Mouse (Mus musculus) gastrocnemius, postnatal 14 days (tissue): Measurements from ENCODE around the gene Gm15319. TPM values are rescaled to one million over a fixed set of nuclear protein-coding genes. Genes with fewer than 3 reads are reported as not detected.
"Not testable (repeated sequence)": the region's sequence is repeated elsewhere in the genome, so short reads cannot be mapped to it uniquely, and the experiment has no call there.

Experiments used
- DNase-seq: peaks from one replicate; pipeline ENCODE4 v3.0.0; 2021; ENCODE audit warnings: mixed read lengths
- intact Hi-C: fragments of 180-260 bp; cut with DNase I; formaldehyde crosslinking; loops from one replicate; pipeline ENCODE4 v1.15.1; 2025; ENCODE audit warnings: low total_unique reads
- long read RNA-seq, 2 experiments: library from polyadenylated mRNA; stranded (forward); transcript quantifications; one replicate each; pipeline ENCODE4 v2.0.0; 2021
- total RNA-seq, 2 experiments: library from RNA; stranded (reverse); gene quantifications; 2 replicates each; pipeline ENCODE4 v1.2.3; 2021

Gene Gm15319
- total RNA-seq: under 1 TPM in 1 of 2 experiments, not detected in 1; 0.16 TPM
- long read RNA-seq, experiment 1: 0 reads
- long read RNA-seq, experiment 2: 0 reads

- intact Hi-C loops, DNase-seq: not testable (repeated sequence)
These were observed at the start of gene Gm15319 for GRCm38 (mm10) chr8:20363110-20363509. TSS of gene Gm15319 (minus strand) at chr8:20363210.

DNA sequence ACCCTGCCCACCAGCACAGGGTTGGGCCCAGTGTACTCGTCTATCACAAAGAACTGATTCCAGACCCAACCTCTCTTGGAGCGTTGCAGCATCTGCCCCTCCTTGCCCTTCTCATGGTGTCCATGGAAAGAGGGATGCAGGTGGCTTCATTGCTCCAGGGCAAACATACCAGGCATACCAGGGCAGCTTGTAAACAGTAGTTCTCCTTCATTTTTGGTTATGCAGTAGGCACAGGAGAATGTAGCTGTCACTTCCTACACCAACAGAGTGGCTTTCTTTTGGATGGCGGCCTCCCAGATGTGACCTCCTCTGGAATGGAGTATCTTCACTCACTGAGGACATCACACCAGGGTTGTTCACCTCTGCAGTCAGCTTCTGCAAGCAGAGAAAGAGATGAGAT lies 47.3 kb upstream of the Gm15319 start:
- DNase-seq, intact Hi-C loops: not testable (repeated sequence)

DNA sequence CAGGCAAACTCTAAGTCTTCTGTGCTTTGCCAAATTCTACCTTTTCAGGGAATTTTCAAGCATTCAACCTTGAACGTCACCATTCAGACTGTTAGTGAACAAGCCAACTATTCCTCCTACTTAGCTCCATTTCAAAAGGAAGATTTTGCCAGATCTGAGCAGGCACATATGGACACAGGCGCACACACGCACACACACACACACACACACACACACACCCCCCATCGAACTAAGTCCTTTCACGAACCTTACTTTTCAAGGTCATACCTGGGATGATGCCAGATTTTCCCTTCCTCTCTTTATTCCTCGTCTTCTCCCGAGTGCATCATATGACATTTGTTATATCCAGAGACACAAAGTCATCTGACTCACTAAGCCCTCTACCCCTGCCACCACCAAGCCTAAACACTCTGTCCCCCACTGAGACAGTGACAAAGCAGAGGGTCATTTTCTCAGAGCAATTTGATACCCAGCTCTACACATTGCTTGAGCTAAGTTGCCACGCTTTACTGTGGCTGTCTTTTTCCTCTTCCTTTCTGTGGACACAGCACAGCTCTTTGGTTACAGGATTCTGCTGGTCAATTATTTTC lies 45.5 kb upstream of the Gm15319 start:
- intact Hi-C loops: not testable (repeated sequence)
- DNase-seq: peak; percentile 23

GRCm38 (mm10) chr8:20389363-20389739 lies 26.3 kb upstream of the Gm15319 start:
- peak; percentile 1 for DNase-seq
- intact Hi-C loops: not testable (repeated sequence)

DNA sequence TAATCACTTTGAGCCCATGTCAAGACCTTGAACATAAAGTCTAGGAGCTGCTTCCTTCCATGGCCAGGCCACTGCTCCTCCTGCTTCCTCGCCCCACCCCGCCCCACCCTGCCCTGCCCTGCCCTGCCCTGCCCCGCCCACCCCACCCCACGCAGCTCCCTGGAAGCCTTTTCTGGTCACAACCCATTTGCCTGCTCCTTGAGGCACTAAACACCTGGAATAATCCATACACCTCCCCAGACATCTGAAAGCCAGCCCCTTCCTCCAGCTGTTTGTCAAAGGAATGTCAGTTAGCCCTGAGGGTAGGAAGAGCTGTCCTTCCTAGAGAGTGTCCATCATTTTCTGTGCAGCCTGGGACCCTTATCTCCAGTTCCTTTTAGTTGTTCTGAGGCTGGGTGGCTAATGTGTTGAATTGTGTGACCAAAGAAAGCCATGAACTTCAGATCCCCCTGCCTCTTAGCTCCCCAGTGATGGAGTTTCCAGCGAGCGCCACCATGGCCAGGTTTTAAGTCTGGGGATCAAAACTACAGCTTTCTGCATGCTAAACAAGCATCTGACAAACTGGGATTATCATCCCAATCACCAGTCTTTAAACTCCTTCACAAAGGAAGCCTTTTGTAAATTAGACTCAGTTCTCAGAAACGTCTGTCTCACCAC lies 25.8 kb upstream of the Gm15319 start:
- intact Hi-C loops: not testable (repeated sequence)
- peak; percentile 36 for DNase-seq

DNA sequence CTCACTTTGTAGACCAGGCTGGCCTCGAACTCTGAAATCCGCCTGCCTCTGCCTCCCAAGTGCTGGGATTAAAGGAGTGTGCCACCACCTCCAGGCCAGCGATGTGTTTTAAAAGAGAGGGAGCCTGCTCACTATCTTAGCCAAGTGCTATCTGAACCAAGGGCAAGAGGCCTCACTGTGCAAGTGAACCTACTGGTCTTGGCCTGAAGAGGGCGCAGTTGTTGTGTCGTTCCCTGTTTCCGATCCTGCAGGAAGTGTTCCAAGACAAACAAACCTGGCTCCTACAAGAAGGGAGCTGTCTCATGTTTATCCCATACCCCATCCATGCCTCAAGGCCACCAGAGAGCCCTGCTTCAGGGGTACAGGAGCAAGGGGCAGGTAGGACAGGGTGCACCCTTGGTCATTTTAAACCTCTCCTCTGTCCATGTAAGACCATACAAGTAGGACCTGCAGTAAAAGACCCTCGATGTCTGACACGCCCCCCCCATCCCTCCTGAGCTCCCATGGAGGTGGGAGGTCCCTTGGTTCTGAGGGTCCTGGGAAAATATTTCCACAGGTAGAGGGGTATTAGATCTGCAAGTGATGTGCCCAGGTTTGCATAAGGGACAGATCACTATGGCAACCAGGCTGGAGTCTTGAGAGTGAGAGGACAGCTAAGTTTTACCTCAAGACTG lies 24.2 kb upstream of the Gm15319 start:
- intact Hi-C loops: not testable (repeated sequence)
- peak; percentile 26 for DNase-seq

DNA sequence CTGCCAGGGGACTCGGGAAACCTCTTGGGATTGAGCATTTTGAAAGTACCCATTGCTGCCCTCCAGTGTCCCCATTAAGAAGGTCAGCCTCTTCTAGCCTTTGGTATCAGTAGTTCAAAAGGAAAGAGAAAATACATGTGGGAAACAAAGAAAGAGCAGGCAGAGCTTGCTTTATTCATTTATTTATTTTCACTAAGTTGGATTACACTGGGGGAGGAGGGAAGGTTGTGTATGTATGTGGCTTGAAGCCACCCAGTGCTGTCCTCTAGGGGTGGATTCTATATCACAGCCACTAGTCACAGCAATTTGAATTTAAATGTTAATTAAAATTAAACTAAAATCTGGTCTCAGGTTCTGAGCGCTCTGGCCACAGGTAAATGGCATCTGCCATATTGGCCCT lies 22.0 kb upstream of the Gm15319 start:
- intact Hi-C loops, DNase-seq: not testable (repeated sequence)

- intact Hi-C loops: not testable (repeated sequence)
- peak; percentile 3 for DNase-seq
These were observed 21.1 kb upstream of the Gm15319 start for GRCm38 (mm10) chr8:20384131-20384530.

- intact Hi-C loops: not testable (repeated sequence)
- DNase-seq: peak; percentile 1
These were observed 19.1 kb upstream of the Gm15319 start for GRCm38 (mm10) chr8:20382146-20382545.

- DNase-seq, intact Hi-C loops: not testable (repeated sequence)
These were observed 18.6 kb upstream of the Gm15319 start for GRCm38 (mm10) chr8:20381637-20382036.

GRCm38 (mm10) chr8:20381239-20381620 lies 18.2 kb upstream of the Gm15319 start:
- DNase-seq, intact Hi-C loops: not testable (repeated sequence)

DNA sequence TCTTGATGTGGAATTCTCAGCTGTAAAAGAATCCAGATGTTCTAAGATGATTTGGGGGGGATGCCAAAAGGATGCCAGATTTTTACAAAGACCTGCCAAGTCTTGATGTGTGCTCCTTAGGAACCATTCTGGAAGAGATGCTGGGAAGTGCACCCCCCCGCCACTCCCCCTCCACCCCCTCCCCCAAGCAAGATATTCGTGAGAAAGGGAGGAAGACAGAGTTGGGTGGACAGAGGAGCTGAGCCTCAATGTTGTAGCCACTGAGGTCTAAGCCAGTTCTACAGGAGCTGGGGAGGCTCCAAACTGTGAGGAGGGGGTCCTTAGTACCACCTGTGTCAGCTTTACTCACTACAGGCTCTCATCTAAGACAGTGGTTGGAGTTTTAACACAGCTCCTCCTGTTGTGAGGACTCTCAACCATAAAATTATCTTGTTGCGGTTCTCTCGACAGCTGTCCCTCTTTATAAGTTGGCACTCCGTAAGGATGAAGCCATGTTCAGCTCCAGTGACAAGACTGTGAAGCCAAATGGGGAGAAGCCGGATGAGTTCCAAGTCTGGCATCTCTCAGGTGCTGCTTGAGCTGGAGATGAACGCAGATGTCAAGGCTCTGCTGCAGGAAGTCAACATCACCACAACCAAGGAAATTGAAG lies 17.7 kb upstream of the Gm15319 start:
- DNase-seq: peak; percentile 17
- intact Hi-C loops: not testable (repeated sequence)

DNA sequence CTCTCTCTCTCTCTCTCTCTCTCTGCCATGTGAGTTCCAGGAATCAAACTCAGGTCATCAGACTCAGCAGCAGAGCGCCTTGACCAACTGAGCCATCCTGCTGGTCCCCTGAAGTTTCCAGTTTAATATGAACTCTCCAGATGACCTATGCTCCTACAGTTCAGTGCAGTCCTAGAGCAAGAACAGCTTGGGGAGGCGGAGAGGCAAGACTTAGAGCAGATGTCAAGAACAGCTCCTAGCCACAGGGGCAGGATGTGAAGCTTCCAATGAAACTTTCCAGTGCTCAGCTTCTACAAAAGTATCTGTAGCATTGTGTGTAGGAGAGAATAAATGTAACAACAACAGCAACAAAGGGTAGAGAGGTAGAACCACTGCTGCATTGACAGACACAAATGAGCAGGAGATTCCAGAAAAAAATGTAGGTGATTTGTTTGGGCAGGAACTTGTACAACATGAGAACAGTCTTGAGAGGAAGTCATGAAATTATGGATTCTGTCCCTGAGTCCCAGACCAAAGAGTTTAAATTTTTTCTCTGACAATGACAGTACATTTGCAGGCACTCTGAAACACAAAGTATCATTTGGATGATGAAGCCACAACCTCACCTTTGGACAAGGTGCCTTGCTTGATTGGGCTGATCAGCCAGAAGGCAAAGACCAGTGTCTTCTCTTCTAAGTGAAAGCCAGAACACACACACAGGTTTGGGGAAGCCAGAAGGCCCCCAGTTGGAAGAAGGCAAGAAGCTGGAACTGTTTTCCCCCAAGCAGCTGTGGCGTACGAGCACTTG lies 16.8 kb upstream of the Gm15319 start:
- intact Hi-C loops: not testable (repeated sequence)
- DNase-seq: peak; percentile 2

GRCm38 (mm10) chr8:20378786-20379649 lies 16.0 kb upstream of the Gm15319 start:
- DNase-seq: peak; percentile 26
- intact Hi-C loops: not testable (repeated sequence)

- peak; percentile 38 for DNase-seq
- intact Hi-C loops: not testable (repeated sequence)
These were observed 15.3 kb upstream of the Gm15319 start for GRCm38 (mm10) chr8:20378353-20378752.

DNA sequence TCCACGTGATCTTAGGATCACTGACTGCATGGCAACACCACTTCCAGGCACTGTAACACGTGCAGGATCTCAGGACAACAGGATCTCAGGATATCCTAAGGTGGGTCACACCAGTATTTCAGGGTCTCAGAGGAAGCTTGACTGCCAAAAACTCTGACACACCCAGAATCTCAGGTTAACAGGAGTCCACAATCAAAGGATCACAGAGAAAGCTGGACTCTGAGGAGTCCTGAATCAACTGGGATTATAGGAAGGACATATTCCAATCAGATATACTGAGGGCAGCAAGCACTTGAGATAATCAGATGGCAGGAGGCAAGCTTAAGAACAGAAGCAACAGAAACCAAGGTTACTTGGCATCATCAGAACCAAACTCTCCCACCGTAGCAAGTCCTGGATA lies 12.7 kb upstream of the Gm15319 start:
- DNase-seq, intact Hi-C loops: not testable (repeated sequence)

- DNase-seq, intact Hi-C loops: not testable (repeated sequence)
These were observed 6.6 kb downstream of the Gm15319 start for GRCm38 (mm10) chr8:20356386-20356785.

- DNase-seq, intact Hi-C loops: not testable (repeated sequence)
These were observed 9.4 kb downstream of the Gm15319 start for GRCm38 (mm10) chr8:20353579-20353978.
